Mouse (Mus musculus) midbrain, embryonic 16.5 days (tissue): Measurements from ENCODE around the gene Ifrd2. TPM values are rescaled to one million over a fixed set of nuclear protein-coding genes. Genes with fewer than 3 reads are reported as not detected.

ENCODE experiments used
- ATAC-seq: fragments of 200-750 bp; cut with Nextera tagmentation; 2 replicates; pipeline ENCODE4 v1.8.0; 2017; ENCODE audit warnings: moderate TSS enrichment
- H3K27ac ChIP-seq: fragments of 300-500 bp; sonication (generic); 2 replicates; pipeline ENCODE4 v1.5.1; 2014; ENCODE audit warnings: mild to moderate bottlenecking, low read length, mixed read lengths
- H3K27me3 ChIP-seq: fragments of 300-500 bp; sonication (generic); 2 replicates; pipeline ENCODE4 v1.6.1; 2014; ENCODE audit warnings: low read depth, low read length, mixed read lengths; ENCODE audit not compliant: control insufficient read depth, insufficient read depth
- H3K36me3 ChIP-seq: fragments of 300-500 bp; sonication (generic); 2 replicates; pipeline ENCODE4 v1.6.1; 2014; ENCODE audit warnings: mild to moderate bottlenecking, low read length, moderate library complexity, mixed read lengths; ENCODE audit not compliant: control insufficient read depth, insufficient read depth
- H3K4me1 ChIP-seq: fragments of 300-500 bp; sonication (generic); 2 replicates; pipeline ENCODE4 v1.6.1; 2014; ENCODE audit warnings: mild to moderate bottlenecking, low read length, mixed read lengths; ENCODE audit not compliant: control insufficient read depth, insufficient read depth
- H3K4me2 ChIP-seq: fragments of 300-500 bp; sonication (generic); 2 replicates; pipeline ENCODE4 v1.6.1; 2014; ENCODE audit warnings: mild to moderate bottlenecking, low read length, mixed read lengths
- H3K4me3 ChIP-seq: fragments of 300-500 bp; sonication (generic); 2 replicates; pipeline ENCODE4 v1.5.1; 2014; ENCODE audit warnings: low read depth, mild to moderate bottlenecking, low read length, moderate library complexity, mixed read lengths
- H3K9ac ChIP-seq: fragments of 300-500 bp; sonication (generic); 2 replicates; pipeline ENCODE4 v1.6.1; 2014; ENCODE audit warnings: low read depth, low read length, mixed read lengths
- H3K9me3 ChIP-seq: fragments of 300-500 bp; sonication (generic); replicated peaks from 2 replicates; pipeline ENCODE4 v1.6.1; 2014; ENCODE audit warnings: mild to moderate bottlenecking, low read length, mixed read lengths; ENCODE audit not compliant: control insufficient read depth, poor library complexity, severe bottlenecking
- WGBS: fragments of 180-500 bp; shearing (Covaris S2); extraction: QIAGEN DNeasy Blood & Tissue Kit; methylation state at CpG from one replicate; pipeline ENCODE4 v1.1.7; 2014; 5-methylcytosine and 5-hydroxymethylcytosine counted together
- polyA plus RNA-seq: library from polyadenylated mRNA; unstranded; fragments of >200 nt; fragmentation: Nextera tagmentation; extraction: Ambion mirVana; gene quantifications from 2 replicates; pipeline ENCODE4 v1.2.1, GENCODE M21; 2015

The Ifrd2 gene
- polyA plus RNA-seq, 1 experiment from 2014 or later = 14.6 TPM

- WGBS = 55% methylated on average over 8 of the region's 8 CpGs
- H3K9me3 ChIP-seq = no peaks in the 10 kb centered on the region
- H3K36me3 ChIP-seq = no peaks in the 10 kb centered on the region
- H3K4me3 ChIP-seq = peak overlapping the region; percentile 74
- peak overlapping the region; percentile 96 for H3K4me2 ChIP-seq
- no peaks in the 10 kb centered on the region for H3K27me3 ChIP-seq
- peak overlapping the region; percentile 95 for H3K27ac ChIP-seq
- peaks cover 71% of the 10 kb centered on the region for H3K4me1 ChIP-seq
- ATAC-seq = no peak
- H3K9ac ChIP-seq = peak overlapping the region; percentile 86
These were observed 44.4 kb downstream of the Ifrd2 start for GRCm38 (mm10) chr9:107631861-107632260.

- no peak for ATAC-seq
- Histone ChIP-seq H3K27me3 (no peaks in the 10 kb centered on the region), H3K36me3 (no peaks in the 10 kb centered on the region), H3K4me2 (peak overlapping the region; percentile 96), H3K4me3 (peak overlapping the region; percentile 74), H3K27ac (peak overlapping the region; percentile 95), H3K9me3 (no peaks in the 10 kb centered on the region), H3K9ac (peak overlapping the region; percentile 86), H3K4me1 (peaks cover 71% of the 10 kb centered on the region)
- WGBS = 12% methylated on average over 6 of the region's 6 CpGs
These were observed 45.0 kb downstream of the Ifrd2 start for GRCm38 (mm10) chr9:107632478-107632877.

- no peaks in the 10 kb centered on the region for H3K27me3 ChIP-seq
- under 1% methylated on average over 32 of the region's 33 CpGs for WGBS
- peaks cover 65% of the 10 kb centered on the region for H3K4me1 ChIP-seq
- peak overlapping the region; percentile 86 for H3K9ac ChIP-seq
- peak; percentile 19; the same call in 1 of the 2 replicates for ATAC-seq
- H3K4me3 ChIP-seq = peak overlapping the region; percentile 74
- peak overlapping the region; percentile 95 for H3K27ac ChIP-seq
- H3K9me3 ChIP-seq = no peaks in the 10 kb centered on the region
- peak overlapping the region; percentile 96 for H3K4me2 ChIP-seq
- H3K36me3 ChIP-seq = no peaks in the 10 kb centered on the region
These were observed 45.7 kb downstream of the Ifrd2 start for GRCm38 (mm10) chr9:107633091-107633660.

- no peaks in the 10 kb centered on the region for H3K9me3 ChIP-seq
- H3K27me3 ChIP-seq = no peaks in the 10 kb centered on the region
- WGBS = 0% methylated on average over 15 of the region's 15 CpGs
- peaks cover 58% of the 10 kb centered on the region for H3K4me1 ChIP-seq
- ATAC-seq = no peak
- H3K36me3 ChIP-seq = no peaks in the 10 kb centered on the region
- H3K4me2 ChIP-seq = peak overlapping the region; percentile 96
- H3K4me3 ChIP-seq = peak overlapping the region; percentile 74
- H3K9ac ChIP-seq = peak overlapping the region; percentile 86
- H3K27ac ChIP-seq = peak overlapping the region; percentile 95
These were observed 46.4 kb downstream of the Ifrd2 start for GRCm38 (mm10) chr9:107633661-107634405.

GRCm38 (mm10) chr9:107634406-107635278 lies 47.2 kb downstream of the Ifrd2 start:
- no peak for ATAC-seq

GRCm38 (mm10) chr9:107635279-107636028 lies 48.0 kb downstream of the Ifrd2 start, which contains the start of gene Gnai2:
TSS of gene Gnai2 (minus strand) at chr9:107635367.
- Histone ChIP-seq H3K4me2 (peak within 1 kb of the TSS; percentile 96), H3K36me3 (no peaks in the 10 kb centered on the region), H3K9me3 (no peaks in the 10 kb centered on the region), H3K27ac (peak within 1 kb of the TSS; percentile 95), H3K4me3 (peak within 1 kb of the TSS; percentile 74), H3K4me1 (peaks cover 44% of the 10 kb centered on the region), H3K9ac (peak within 1 kb of the TSS; percentile 86), H3K27me3 (no peaks in the 10 kb centered on the region)
- 4% methylated on average over 38 of the region's 38 CpGs for WGBS
- ATAC-seq = peak; percentile 89

More at GRCm38 (mm10) chr9:107634406-107635278, 47.2 kb downstream of the Ifrd2 start:
- WGBS = under 1% methylated on average over 35 of the region's 35 CpGs
- Histone ChIP-seq H3K27ac (peak overlapping the region; percentile 95), H3K4me1 (peaks cover 52% of the 10 kb centered on the region), H3K4me3 (peak overlapping the region; percentile 74), H3K9me3 (no peaks in the 10 kb centered on the region), H3K9ac (peak overlapping the region; percentile 86), H3K36me3 (no peaks in the 10 kb centered on the region), H3K27me3 (no peaks in the 10 kb centered on the region), H3K4me2 (peak overlapping the region; percentile 96)

- Histone ChIP-seq H3K4me3 (no peak overlapping the region), H3K4me1 (peaks cover 30% of the 10 kb centered on the region), H3K9me3 (no peaks in the 10 kb centered on the region), H3K27me3 (no peaks in the 10 kb centered on the region), H3K27ac (peak overlapping the region; percentile 76), H3K4me2 (peak overlapping the region; percentile 15), H3K9ac (0 out of 2 replicates have a peak overlapping the region, but pooled peaks have one; percentile 22), H3K36me3 (no peaks in the 10 kb centered on the region)
- WGBS = 7% methylated on average over 7 of the region's 7 CpGs
- ATAC-seq = peak; percentile 46
These were observed 49.6 kb downstream of the Ifrd2 start for GRCm38 (mm10) chr9:107637070-107637469.

- Histone ChIP-seq H3K4me3 (no peak overlapping the region), H3K27me3 (no peaks in the 10 kb centered on the region), H3K9ac (no peak overlapping the region), H3K36me3 (no peaks in the 10 kb centered on the region), H3K4me1 (peaks cover 24% of the 10 kb centered on the region), H3K27ac (no peak overlapping the region), H3K9me3 (no peaks in the 10 kb centered on the region), H3K4me2 (no peak overlapping the region)
- no peak for ATAC-seq
- WGBS = 35% methylated on average over 7 of the region's 8 CpGs
These were observed 52.9 kb downstream of the Ifrd2 start for GRCm38 (mm10) chr9:107640257-107640772.
